Mouse (Mus musculus): ENCODE measurements around the gene Col11a1.

GRCm38 (mm10) chr3:114107099-114107498 is 76.8 kb downstream of the Col11a1 start:
- TF ChIP-seq EP300 (IDR thresholded peaks at IDR 0.05), result no peak
- peak; percentile 58 for TF ChIP-seq CTCF (IDR thresholded peaks at IDR 0.05)
